Mouse (Mus musculus): ENCODE results near the gene Mapk9.
"Not testable (repeated sequence)": the region's sequence is repeated elsewhere in the genome, so short reads cannot be mapped to it uniquely, and the experiment has no call there.

Gene Mapk9

DNA sequence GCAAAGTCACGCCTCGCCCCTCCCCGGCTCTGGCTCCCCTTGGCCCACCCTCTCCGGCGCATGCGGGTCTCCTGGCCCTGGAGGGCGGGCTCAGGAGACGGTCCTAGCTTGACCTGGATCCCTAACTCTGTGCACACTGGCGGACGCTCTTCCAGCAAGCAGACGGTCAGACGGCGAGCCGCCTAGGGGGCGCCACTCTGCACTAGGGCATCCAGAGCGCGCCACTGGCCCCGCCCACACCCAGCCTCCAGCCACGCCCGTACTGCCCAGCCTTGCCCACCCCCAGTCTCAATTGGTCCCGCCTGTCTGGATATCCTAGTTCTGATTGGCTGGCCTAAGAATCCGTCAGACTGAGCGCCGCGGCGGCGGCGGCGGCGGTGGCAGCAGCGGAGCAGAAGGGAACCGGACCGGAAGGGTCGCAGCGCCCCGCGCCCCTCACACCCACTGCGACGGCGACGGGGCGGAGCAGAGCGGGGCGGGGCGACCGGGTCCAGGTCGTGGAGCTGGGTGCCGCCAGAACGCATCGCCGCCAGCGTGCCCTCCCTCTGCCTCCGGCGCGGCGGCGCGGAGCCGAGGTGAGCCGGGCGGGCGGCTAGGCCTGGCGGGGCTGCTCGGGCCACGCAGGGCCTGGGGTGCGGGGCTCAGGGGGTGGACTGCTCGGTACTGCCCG, at the start of gene Mapk9:
TSS of gene Mapk9 (plus strand) at position 351 of the 670 bp plus-strand sequence.
- DNase-seq (ENCODE audit: low spot score in 2 of 2): peak; percentile 96 to 99

DNA sequence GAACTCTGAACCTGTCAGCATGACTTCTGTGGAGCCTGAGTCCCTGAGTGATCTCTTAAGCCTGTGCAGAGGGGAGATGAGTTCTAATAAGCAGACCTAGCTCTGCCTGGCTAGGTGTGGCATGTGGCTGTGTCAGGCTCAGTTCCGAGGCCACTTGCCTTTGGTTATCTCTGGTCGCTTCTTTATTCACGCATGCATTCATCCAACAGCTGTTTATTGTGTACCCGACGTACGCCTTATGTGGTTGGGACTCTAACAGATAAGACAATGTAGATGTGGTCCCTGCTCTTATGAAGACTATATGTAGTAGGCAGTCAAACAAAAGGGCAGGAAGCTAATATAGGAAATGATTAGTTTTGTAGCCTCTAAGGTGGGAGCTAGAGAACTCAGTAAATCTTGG, 47.6 kb upstream of the Mapk9 start:
- DNase-seq (ENCODE audit: low spot score in 2 of 2): no peak

DNA sequence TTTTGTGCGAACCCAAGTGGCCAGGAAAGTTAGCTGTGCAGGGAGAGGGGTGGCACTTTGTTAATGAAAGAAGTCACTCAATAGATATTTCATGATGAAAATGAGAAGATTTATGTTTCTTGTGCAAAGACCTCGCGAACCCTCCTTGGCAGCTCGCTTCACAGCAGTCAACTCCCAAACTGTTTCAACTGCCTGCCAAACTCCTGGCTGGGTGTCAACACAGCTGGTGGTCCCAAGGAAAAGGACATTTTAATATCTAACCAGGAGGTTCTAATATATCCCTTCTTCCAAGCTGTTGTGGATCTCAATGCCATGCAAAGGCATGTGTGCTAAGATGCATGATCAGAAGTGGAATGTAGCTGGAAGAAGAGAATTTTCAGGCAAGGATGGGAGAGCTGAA, 45.0 kb upstream of the Mapk9 start:
- DNase-seq (ENCODE audit: low spot score in 2 of 2): no peak

DNA sequence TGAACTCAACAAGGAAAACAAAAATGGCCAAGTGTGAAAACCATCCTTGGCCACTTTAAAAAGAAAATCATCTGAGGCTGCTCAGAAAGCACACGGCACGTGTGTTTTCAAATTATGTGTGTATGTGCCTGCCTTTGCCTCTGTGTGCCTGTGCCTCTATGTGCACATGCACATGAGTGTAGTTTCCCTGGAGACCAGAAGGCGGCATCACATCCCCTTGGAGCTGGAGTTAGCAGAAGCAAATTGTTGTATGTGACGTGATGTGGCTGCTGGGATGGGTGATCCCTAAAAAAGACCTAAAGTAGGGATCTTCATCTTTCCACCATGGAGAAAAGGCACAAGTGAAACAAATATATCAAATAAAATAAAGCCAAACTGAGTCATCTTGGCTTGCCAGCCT, 42.8 kb upstream of the Mapk9 start:
- no peak for DNase-seq (ENCODE audit: low spot score in 2 of 2)

DNA sequence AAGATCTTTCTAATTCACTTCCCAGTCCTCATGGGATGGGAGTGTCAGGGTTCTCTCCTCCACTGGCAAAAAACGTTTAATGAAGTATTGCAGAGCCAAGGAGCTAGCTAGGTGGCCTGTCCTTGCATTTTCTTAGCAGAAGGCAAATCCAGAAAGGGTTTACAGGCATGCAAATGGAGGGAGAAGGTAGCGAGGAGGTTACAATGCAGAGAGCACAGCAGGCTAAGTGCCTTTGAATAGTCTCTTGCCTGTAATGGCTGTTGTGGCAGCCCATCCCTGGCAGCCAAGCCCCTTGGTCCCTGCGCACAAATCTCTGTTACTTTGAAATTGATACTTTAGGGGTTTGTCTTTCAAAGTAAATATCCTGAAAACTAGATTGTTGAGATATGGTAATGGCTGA, 40.3 kb upstream of the Mapk9 start:
- no peak for DNase-seq (ENCODE audit: low spot score in 2 of 2)

DNA sequence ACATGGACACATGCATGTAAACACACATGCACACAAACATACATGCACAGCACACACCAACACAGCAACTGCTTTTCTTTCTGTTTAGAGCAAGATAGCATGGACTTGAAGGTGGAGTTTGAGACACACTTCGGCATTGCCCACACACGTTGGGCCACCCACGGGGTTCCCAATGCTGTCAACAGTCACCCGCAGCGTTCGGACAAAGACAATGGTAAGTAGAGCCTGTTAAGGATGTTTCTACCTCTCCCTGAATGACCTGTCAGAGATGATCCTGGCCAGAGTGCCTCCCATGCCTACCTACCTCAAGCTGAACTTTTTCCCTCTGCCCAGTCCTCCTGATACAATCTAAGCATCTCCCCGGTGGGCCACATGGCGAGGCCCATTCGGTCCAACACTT, 37.6 kb upstream of the Mapk9 start:
- no peak for DNase-seq (ENCODE audit: low spot score in 2 of 2)

DNA sequence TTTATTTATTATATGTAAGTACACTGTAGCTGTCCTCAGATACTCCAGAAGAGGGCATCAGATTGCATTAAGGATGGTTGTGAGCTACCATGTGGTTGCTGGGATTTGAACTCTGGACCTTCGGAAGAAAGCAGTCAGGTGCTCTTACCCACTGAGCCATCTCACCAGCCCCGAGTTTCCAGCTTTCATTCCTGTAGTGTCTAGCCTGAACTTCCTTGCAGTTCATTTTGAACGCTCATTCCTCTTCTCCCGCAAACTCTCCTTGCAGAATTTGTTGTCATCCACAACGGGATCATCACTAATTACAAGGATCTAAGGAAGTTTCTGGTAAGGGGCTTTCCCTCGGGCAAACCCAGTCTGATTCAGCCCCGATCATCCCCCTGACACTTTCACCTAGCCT, 35.9 kb upstream of the Mapk9 start:
- DNase-seq (ENCODE audit: low spot score in 2 of 2): not testable (repeated sequence)

DNA sequence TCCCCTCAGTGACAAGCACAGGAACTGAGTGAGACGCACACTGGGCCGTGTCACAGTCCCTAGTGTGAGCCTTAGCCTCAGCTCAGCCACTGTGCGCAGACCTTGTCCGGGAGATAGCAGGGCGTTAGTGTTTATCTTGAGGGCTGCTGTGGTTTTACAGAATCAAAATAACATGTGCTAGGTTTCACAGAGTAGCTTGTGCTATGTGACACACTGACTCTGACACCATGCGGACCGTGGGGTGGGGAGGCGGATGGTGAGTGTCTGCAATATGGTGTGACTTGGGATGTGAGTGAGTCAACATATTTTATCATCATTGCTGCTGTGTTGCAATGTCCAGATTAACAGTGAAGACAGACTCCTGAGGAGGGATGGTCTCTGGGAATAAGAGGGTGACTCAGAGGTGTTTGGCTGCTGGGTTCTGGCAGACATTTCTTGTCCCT, 35.4 kb upstream of the Mapk9 start:
- DNase-seq (ENCODE audit: low spot score in 2 of 2): no peak

DNA sequence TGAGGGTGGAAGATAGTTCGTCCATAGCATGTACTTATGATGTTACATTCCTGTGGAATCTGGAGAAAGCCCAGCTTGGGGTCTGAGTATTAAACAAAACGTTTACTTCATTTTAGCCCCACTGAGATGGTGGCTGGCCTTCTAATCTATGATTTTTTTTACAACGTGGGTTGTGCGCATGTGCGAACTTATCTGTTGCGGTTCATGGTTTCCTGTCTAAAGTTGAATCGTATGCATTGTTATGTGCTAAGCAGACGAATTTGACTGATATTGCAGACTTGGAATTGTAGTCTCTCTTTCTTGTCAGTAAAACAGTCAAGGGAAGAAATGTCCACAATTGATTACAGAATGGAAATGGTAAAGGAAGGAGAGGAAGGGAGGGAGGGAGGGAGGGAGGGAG, 34.7 kb upstream of the Mapk9 start:
- no peak for DNase-seq (ENCODE audit: low spot score in 2 of 2)

DNA sequence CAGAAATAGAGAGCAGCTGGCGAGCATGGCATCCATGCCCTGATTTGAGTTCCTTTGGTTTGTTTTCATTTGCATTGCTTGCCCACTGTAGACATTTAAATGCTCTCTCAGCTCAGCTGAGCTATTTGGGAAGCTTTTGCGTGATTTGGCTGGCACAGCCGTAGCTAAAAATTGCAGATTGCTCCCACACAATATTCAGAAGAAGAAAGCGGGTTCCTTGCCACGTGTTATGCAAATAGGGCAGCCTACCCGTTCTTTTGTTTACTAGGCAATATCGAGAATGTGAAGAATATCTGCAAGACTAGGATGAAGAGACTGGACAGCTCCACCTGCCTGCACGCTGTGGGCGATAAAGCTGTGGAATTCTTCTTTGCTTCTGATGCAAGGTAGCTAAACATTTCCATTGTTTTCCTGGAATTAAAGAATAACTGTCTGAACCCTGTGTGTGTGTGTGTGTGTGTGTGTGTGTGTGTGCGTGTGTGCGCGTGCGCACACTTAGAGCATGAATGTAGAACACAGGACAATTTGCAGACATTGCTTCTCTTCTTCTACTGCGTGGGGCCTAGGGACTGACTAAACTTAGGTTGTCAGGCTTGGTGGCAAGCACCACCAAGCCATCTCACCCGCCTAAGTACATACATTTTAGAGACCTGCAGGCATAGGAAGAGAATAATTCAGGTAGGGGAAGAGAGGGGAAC, 27.5 kb upstream of the Mapk9 start:
- no peak for DNase-seq (ENCODE audit: low spot score in 2 of 2)

DNA sequence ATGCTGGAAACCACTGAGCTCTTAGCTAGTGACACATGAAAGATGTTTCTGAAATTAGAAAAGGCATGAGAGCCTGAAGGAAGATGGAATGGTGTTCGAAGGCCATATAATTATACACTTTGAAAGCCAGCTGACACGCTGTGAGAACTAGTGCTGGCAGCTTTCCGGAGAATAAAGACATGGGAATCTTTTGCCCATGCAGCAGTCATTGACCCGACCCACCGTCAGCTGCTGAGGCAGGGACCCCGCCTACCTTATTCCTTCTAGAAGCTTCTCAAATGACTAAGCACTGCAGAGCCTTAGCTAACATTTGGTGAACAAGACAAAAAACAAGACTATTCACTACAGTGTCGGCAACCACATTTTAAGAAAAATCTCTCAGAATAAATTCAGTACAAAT, 26.9 kb upstream of the Mapk9 start:
- no peak for DNase-seq (ENCODE audit: low spot score in 2 of 2)

DNA sequence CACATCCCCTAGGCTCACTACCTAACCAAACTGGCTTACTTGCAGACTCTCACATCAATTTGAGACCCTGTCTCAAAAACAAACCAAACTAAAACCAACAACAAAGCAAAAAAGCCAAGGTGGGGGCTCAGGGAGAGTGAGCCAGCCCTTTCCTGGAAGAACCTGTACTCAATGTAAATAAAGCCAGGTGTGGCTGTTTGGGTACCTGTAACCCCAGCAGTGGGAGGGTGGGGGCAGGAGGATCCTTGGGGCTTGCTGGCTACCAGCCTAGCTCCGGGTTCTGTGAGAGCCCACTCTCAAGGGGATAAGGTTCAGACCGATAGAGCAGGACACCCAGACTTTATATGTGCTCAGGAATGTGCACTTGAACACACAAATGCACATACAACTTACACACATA, 25.6 kb upstream of the Mapk9 start:
- no peak for DNase-seq (ENCODE audit: low spot score in 2 of 2)

DNA sequence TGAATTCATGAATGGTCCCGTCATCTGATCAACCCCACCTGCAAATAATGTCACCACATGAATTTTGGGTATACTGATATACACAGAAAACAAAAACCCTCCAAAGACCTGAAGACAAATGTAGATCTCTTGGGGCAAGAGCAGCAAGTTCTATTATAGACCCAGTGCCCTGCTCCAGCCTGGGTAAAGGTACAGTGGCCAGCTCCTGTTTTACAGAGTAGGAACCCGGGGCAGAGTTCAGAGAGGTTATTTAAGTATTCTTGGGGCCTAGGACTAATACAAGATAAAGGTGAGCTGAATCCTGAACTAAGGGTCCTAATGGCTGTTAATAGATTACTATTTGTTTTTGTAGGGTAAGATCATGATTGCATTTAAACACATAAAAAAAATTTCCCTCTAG, 25.0 kb upstream of the Mapk9 start:
- no peak for DNase-seq (ENCODE audit: low spot score in 2 of 2)

DNA sequence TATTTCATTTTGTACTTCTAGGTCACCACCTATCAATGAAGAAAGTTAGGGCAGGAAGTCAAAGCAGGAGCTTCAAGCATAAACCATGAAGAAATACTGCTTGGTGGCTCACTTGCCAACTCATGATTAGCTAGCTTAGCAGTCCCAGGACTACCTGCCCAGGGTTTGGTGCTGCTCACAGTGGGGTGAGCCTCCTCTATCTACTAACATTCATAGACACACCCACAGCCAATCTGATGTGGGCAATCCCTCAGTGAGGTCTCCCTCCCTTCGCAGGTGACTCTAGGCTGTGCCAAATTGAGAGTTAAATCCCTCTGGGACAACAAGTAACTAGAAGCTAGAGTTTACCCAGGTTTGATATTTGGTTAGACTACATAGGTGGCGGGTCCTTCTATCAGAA, 24.2 kb upstream of the Mapk9 start:
- no peak for DNase-seq (ENCODE audit: low spot score in 2 of 2)

DNA sequence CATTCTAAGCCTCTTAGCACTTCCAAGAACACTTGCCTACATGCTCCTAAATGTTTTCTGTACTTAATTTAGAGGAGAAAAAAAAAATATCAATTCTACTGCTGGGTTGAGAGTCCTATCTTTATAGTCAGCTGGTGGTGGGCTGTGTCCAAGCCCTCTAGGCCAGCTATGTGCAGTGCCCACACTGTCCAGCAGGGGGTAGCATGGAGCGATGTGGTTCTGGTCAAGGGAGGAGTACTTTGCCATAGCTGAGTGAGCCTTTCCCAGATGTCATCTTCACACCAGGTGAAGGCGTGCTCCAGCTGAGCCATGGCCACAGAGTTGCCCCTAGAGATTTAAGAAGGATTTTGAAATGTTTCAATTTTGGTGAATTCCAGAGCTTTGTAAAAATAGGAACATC, 21.7 kb upstream of the Mapk9 start:
- peak; percentile 79 to 84 for DNase-seq (ENCODE audit: low spot score in 2 of 2)

DNA sequence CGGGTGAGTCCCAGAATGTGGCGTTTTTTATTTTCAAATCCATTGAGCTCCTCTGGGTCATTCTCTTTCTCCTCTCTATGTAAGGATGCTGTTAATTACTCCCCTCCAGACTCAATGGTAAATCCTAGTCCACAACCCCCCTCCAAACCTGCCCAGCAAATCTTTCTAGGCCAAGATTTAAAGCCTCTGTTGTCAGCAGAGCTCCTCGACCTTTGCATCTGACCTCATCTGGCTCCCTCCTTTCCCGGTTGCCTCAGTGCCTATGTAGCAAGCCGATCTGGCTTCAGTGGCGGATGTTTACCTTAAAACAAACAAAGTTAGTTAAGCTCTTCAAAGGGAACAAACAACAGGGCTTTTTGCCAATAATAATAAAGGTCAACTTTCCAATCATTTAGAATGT, 19.3 kb upstream of the Mapk9 start:
- no peak for DNase-seq (ENCODE audit: low spot score in 2 of 2)

DNA sequence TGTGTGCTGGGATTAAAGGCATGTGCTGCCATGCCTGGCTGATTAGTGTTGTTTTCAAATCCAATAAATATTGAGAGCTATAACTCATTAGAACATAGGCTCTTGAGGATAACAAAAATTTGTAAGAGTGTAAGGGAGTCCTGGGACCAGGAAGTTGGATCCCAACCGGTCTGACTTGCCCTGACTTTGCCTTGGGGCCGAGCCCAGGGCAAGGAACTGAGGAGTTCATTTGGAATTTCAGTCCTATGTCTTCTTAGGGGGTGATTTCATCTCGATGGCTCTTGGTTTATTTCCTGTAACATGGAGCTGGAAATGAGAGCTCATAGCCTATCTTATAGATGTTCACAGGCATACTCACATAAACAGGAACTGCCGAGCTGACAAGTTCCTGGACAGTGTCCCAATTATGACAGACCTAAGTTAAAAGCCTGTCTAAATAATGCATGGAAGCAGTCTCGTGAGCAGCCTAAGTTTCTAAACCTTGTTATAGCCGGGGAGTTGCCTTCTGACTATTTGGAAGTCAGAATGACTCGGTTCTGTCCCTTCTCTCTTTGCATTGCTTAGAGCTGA, 17.3 kb upstream of the Mapk9 start:
- no peak for DNase-seq (ENCODE audit: low spot score in 2 of 2)

DNA sequence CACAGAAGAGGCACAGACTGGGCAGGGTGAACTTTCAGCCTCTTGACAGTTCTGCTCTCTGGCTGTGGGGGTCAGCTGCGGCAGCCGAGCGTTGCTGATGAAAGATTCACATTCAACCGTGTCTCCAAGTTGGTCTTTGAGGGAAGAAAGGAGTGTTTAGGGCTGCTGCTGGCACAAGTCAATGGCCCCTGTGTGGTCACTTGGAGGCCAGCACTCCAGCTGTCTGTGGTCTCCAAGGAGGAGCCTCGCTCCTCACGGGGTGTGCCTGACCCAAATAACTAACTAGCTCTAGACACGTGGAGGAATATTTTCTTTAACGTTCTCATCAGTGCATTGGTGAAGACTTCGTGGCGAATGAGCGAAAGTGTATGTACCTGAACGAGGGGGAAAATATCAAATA, 14.6 kb upstream of the Mapk9 start:
- DNase-seq (ENCODE audit: low spot score in 2 of 2): no peak

DNA sequence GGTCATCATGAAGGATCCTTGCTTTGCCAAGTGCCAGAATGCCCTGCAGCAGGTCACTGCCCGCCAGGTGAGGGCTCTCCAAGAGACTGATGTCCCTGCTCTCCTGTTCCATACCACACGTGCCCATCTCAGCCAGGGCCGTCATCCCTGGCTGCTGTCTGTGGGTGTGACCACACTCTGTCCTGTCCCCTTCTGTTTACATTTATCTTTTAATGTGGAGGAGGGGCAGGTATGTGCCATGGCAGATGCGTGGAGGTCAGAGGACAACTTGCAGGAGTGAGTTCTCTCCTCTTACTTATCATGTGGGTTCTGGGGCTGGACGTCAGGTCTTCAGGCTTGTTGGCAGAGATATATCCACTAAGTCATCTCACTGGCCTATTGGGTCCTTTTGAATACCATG, 13.6 kb upstream of the Mapk9 start:
- no peak for DNase-seq (ENCODE audit: low spot score in 2 of 2)

DNA sequence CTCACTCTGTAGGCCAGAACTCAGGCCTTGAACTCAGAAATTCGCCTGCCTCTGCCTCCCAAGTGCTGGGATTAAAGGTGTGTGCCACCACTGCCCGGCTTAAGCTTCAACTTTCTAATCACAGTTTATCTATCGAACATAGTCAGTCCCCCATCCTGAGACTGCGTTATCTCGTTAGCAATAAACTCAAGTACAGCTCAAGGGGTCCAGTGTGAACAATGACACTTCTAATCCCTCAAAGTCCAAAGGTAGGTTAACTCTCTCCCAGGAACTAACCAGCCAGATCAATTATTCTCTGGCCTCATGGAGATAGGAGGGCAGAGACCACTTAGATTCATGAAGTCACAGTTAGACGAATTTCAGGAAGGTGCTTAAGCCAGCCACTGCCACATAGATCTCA, 12.3 kb upstream of the Mapk9 start:
- no peak for DNase-seq (ENCODE audit: low spot score in 2 of 2)

DNA sequence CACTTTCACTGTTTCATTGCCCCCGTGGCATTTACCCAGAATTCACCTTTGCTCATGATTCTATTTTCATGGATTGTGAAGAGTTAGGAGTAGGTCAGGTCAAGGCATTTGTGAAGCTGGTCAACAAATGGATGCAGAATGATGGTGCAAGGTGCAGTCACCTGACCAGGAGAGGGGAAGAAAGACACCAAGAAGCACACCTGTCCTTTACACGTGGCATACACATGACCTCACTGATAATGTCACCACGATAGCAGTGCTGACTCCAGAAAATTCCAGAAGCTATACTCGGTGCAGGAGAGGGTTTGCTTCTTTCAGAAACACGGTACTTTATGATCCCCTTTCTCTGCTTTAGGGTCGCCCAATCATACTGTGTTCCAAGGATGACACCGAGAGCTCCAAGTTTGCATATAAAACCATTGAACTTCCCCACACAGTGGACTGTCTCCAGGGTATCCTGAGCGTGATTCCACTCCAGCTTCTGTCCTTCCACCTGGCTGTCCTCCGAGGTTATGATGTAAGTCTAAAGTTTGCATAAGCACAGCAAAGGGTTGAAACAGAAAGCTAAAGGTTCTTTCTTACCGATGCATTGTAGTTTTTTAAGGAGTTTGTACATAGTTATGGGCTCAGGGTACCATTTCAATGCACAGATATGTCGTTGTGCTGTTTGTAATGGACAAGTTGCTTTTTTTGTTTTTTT, 11.1 kb upstream of the Mapk9 start:
- no peak for DNase-seq (ENCODE audit: low spot score in 2 of 2)

DNA sequence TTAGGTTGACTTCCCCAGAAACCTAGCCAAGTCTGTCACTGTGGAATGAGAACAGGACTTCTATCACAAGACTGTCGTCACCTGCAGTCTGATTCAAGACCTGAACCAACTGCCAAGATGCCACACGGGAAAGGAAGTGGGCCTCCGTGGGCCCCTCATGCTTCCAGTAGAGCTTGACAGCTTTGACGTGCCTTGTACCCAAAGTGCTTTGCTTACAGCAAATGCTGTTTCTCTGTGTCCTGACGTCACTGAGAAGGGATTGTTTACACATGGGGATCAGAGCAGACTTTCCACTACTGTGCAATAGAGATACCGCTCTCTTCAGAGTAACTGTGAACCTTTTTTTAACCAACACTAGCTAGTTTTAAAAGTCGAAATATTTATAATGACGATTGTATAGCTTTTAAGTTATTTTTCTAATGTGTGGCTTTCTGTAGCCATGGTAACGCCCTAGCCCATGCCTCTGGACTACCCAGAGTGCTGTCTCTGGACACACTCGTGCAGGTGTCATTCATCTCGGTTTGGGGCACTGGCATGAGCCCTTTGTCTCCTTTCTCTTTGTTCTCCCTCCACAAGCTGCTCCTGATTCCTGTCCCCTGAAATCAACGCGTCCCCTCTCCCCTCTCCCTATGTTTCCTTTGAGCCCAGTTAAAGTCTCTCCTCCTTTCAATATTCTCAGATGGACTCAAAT, 8.7 kb upstream of the Mapk9 start:
- DNase-seq (ENCODE audit: low spot score in 2 of 2): no peak

Data from spleen, postnatal 10 days (tissue).